Mouse (Mus musculus): ENCODE data around the gene Sord.

GRCm38 (mm10) chr2:122297271-122298095 lies 62.9 kb downstream of the Sord start:
- no peak for TF ChIP-seq MYOG (IDR thresholded peaks at IDR 0.05; ENCODE audit: control insufficient read depth, extremely low read depth, insufficient read length)
- TF ChIP-seq CTCF (IDR thresholded peaks at IDR 0.05; ENCODE audit: control insufficient read depth, insufficient read depth, insufficient read length) = no peak
- no peak for TF ChIP-seq USF1 (IDR thresholded peaks at IDR 0.05; ENCODE audit: low read depth)
- no peak for TF ChIP-seq MYOD1 (IDR thresholded peaks at IDR 0.05; ENCODE audit: control insufficient read depth, insufficient read length, low read depth)
- no peak for TF ChIP-seq FOSL1 (IDR thresholded peaks at IDR 0.05; ENCODE audit: insufficient read depth, low read length, poor library complexity, severe bottlenecking)
- no peak for TF ChIP-seq CEBPB (IDR thresholded peaks at IDR 0.05; ENCODE audit: low read depth)
- no peak for TF ChIP-seq MAX (IDR thresholded peaks at IDR 0.05)
